Mouse (Mus musculus): ENCODE measurements at regions not wholly inside any gene's neighbourhood (a gene's known extent, or its start where the extent isn't known, plus 50 kb on each side); places are given as distances from the start of the nearest gene placed in this dataset.
A peak's percentile ranks its signal among the peaks of the same experiment; 100 is the strongest.

DNA sequence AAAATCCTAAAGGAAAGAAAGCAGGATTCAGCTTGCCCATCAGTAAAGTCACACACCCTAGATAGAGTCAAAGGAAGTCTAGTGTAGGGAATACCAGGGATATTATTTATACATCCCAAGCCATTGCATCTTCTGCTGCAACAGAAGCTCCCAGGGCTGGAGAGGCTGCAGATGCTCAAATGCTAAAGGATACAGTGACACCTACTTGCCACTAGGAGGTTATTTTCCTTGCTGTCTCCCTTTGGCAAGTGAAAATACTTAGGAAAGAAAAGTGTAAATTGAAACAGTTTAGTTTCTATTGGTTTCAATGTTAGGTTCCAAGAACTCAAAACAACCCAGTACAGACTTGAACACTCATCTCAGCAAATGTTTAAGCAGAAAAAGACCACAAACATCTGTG, 68.4 kb upstream of the Cp start:
- no peak for DNase-seq (ENCODE audit: low spot score)
- Histone ChIP-seq H3K9me3 (no peaks in the 10 kb centered on the region), H3K4me3 (no peak overlapping the region), H3K27me3 (replicated peaks; ENCODE audit: low read depth, poor library complexity, severe bottlenecking) (no peaks in the 10 kb centered on the region), H3K27ac (replicated peaks) (no peak overlapping the region), H3K4me1 (no peaks in the 10 kb centered on the region), H3K36me3 (replicated peaks) (no peaks in the 10 kb centered on the region)

DNA sequence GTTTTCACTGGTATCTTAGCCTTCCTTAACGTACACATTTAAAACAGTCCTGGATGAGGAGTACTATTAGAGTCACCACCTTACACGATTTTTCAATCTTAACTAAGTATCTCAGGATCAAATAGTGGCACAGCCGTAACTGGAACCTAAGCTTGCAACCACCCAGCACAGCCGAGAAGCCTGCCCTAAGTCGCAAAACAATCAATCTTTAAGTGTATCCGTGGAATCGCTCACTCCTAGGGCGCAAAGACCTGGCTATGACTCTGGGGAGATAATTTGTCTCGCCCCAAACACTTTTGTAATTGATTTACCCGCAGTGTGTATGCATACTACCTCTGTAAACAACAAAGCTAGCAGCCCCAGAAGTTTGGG, 62.6 kb upstream of the Cp start:
- Histone ChIP-seq H3K9me3 (peaks cover 2% of the 10 kb centered on the region; the same call in 1 of the 2 replicates), H3K27ac (replicated peaks) (peak overlapping the region; percentile 92), H3K4me1 (peaks cover 18% of the 10 kb centered on the region), H3K4me3 (peak overlapping the region; percentile 91), H3K27me3 (replicated peaks; ENCODE audit: low read depth, poor library complexity, severe bottlenecking) (no peaks in the 10 kb centered on the region), H3K36me3 (replicated peaks) (peaks cover 24% of the 10 kb centered on the region)
- no peak for DNase-seq (ENCODE audit: low spot score)
- WGBS = 7% methylated on average over 10 of the region's 10 CpGs

DNA sequence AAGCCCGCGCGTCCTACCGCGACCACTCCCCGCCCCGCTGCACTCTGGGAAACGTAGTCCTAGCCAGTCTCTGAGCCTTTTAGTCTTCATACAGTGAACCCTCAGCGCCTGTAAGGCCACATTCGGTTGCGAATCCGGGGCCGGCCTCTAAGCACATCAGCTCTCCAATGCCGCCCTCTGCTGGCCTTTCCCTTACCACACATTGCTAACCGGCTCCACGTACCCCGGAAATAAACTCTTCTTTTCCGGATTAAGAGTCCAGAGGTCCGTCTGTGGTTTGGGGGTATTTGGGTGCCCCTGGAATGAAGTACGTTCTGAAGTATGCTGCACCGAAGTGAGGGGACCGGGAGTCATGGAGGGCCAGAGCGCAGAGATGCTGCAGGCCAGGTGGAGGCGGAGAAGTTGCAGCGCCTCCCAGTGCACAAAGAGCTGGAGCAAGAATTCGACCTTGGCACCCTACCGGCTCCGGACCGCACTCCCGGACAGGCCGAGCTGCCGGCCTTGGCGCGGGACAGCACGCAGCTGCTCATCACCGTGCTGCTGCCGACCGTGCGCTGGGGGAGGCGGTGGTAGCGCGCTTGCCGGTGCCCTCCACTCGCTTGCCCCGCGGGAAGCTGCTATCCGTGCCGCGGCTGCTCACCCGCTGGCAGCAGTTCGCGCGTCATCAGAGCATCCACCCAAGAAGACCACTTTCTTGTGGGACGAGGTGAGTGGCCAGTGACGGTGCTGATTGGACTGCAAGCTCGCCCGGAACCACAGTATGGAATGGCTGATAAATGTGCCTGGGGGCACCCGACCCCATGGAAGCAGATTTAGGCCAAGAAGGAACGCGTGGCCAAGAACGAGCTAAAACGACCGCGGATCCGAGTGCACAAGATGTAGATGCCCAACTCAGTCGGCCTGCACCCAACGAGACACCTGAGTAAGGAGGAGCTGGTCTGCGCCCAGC, 62.0 kb upstream of the Cp start:
- Histone ChIP-seq H3K9me3 (peaks cover 2% of the 10 kb centered on the region; the same call in 1 of the 2 replicates), H3K4me1 (peaks cover 18% of the 10 kb centered on the region), H3K27me3 (replicated peaks; ENCODE audit: low read depth, poor library complexity, severe bottlenecking) (no peaks in the 10 kb centered on the region), H3K36me3 (replicated peaks) (peaks cover 30% of the 10 kb centered on the region), H3K27ac (replicated peaks) (peak overlapping the region; percentile 92), H3K4me3 (peak overlapping the region; percentile 91)
- peak; percentile 94 for DNase-seq (ENCODE audit: low spot score)
- WGBS = under 1% methylated on average over 68 of the region's 68 CpGs

DNA sequence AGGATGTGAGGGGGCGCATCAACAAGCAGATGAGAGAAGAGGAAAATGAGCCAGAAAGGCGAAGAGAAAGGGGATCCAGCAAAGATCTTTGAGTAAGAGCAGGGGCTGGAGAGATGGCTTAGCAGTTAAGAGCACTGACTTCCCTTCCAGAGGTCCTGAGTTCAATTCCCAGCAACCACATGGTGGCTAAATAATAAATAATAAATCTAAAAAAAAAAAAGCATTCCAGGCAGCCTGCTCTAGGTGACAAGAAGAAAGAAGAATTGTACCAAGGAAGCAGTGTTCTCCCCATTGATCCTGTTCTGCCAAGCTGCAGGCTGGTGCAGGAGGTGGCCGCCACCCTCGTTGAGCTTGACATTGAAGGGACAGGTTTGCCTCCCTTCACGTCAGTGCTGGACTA, 61.1 kb upstream of the Cp start:
- H3K27ac ChIP-seq (replicated peaks) = peak overlapping the region; percentile 92
- WGBS = 48% methylated on average over 5 of the region's 5 CpGs

DNA sequence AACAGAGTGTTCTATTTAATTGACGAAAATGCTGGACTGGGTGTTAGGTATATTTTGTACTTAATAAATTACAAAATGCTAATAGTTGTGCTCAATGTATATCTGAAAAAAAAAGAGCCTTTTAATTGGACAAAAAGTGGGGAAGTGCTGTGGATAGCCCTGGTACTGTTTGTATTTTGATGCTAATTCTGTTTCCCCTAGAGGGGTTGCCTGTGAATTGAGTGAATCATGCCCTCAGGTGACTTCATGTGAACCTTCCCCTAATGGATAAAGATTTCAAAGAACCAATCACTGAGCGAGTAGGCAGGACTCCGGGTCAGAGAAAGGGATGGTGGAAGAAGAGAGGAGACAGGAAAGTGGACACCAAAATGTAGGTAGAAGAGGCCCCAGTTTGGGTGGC, 59.7 kb upstream of the Cp start:
- H3K9me3 ChIP-seq = peaks cover 2% of the 10 kb centered on the region; the same call in 1 of the 2 replicates
- 96% methylated on average over 3 of the region's 3 CpGs for WGBS
- peaks cover 18% of the 10 kb centered on the region for H3K4me1 ChIP-seq
- DNase-seq (ENCODE audit: low spot score) = no peak
- H3K4me3 ChIP-seq = no peak overlapping the region
- no peaks in the 10 kb centered on the region for H3K27me3 ChIP-seq (replicated peaks; ENCODE audit: low read depth, poor library complexity, severe bottlenecking)
- no peak overlapping the region for H3K27ac ChIP-seq (replicated peaks)
- peaks cover 42% of the 10 kb centered on the region for H3K36me3 ChIP-seq (replicated peaks)

More for the DNA sequence above, 61.1 kb upstream of the Cp start:
- DNase-seq (ENCODE audit: low spot score) = no peak
- Histone ChIP-seq H3K4me1 (peaks cover 18% of the 10 kb centered on the region), H3K9me3 (peaks cover 2% of the 10 kb centered on the region; the same call in 1 of the 2 replicates), H3K4me3 (peak overlapping the region; percentile 91), H3K27me3 (replicated peaks; ENCODE audit: low read depth, poor library complexity, severe bottlenecking) (no peaks in the 10 kb centered on the region), H3K36me3 (replicated peaks) (peaks cover 39% of the 10 kb centered on the region)

DNA sequence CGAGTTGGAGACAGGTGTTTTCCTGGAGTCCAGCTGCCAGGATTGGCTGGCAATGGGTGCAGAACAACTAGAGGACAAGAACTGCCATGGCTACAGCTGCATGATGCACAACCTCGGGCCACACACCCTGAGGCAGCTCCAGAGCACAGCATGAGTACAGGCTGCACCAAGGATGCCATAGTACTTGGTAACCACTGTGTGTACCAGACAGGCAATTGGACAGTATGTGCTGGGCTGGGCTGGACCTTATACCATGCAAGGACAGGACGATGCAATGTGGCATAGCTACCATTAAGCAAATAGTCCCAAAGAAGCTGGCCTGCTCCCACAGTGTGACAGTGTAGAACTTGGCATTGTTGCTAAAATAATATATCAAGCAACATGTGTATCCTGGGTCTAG, 54.6 kb upstream of the Cp start:
- H3K4me3 ChIP-seq = no peak overlapping the region
- H3K9me3 ChIP-seq = peaks cover 2% of the 10 kb centered on the region; the same call in 1 of the 2 replicates
- H3K27me3 ChIP-seq (replicated peaks; ENCODE audit: low read depth, poor library complexity, severe bottlenecking) = no peaks in the 10 kb centered on the region
- no peak overlapping the region for H3K27ac ChIP-seq (replicated peaks)
- WGBS = 83% methylated on average over 3 of the region's 3 CpGs
- no peak for DNase-seq (ENCODE audit: low spot score)
- peaks cover 37% of the 10 kb centered on the region for H3K36me3 ChIP-seq (replicated peaks)
- H3K4me1 ChIP-seq = 0 out of 2 replicates have a peak, but pooled peaks cover 2% of the 10 kb centered on the region

DNA sequence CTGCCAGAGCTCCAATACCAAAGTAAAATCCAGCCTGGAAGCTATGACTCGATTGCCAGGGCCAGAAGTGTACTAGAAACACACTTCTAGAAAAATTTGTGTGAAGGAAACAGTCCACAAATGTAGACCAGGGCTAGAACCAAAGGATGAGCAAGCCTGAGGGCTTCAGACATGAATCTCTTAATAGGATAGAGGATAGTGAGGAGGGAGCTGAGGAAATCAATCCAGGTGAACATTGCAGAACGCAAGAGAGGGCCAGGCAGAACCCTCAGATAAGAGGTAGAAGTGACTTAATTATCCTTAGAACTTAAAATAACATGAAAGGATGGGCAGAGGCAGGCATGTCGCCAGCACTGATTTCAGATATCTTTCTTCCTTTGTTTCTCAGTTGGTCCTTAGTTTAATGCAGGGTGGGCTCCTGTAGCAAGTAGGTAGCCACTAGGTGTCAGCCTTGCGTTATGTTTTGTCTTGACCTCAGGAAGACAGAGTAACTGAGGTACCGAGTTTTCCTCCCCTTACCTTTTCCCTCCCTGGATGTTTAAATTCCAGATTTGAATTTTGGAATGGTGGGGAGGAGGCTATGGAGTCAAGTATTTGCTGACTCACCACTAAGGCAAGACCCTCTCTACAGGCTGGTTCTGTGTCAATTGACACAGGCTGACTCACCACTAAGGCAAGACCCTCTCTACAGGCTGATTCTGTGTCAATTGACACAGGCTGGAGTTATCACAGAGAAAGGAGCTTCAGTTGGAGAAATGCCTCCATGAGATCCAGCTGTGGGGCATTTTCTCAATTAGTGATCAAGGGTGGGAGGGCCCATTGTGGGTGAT, 52.2 kb upstream of the Cp start:
- H3K4me3 ChIP-seq = no peak overlapping the region
- H3K4me1 ChIP-seq = no peaks in the 10 kb centered on the region
- H3K27me3 ChIP-seq (replicated peaks; ENCODE audit: low read depth, poor library complexity, severe bottlenecking) = no peaks in the 10 kb centered on the region
- peak; percentile 57 for DNase-seq (ENCODE audit: low spot score)
- 26% methylated on average over 5 of the region's 5 CpGs for WGBS
- no peaks in the 10 kb centered on the region for H3K9me3 ChIP-seq
- no peak overlapping the region for H3K27ac ChIP-seq (replicated peaks)
- H3K36me3 ChIP-seq (replicated peaks) = peaks cover 14% of the 10 kb centered on the region

Data from embryonic facial prominence, embryonic 10.5 days (tissue).